Mouse (Mus musculus) thymus, adult 2 months (tissue): ENCODE data around the gene Rtn4rl1. TPM values are rescaled to one million over a fixed set of nuclear protein-coding genes. Genes with fewer than 3 reads are reported as not detected.

Experiments
- DNase-seq: peaks from one replicate; pipeline ENCODE4 v3.0.0; 2021
- H3K27ac ChIP-seq: fragments of 200-500 bp; 2 replicates; pipeline ENCODE4 v1.5.1; 2012; ENCODE audit warnings: low read length, control low read depth; ENCODE audit not compliant: control insufficient read depth, insufficient read depth
- H3K27me3 ChIP-seq: fragments of 200-500 bp; 2 replicates; pipeline ENCODE4 v1.6.1; 2012; ENCODE audit warnings: mild to moderate bottlenecking, low read length, moderate library complexity, mixed read lengths; ENCODE audit not compliant: control insufficient read depth, insufficient read depth
- H3K36me3 ChIP-seq: fragments of 200-500 bp; 2 replicates; pipeline ENCODE4 v1.6.1; 2012; ENCODE audit warnings: mild to moderate bottlenecking, low read length, moderate library complexity; ENCODE audit not compliant: control insufficient read depth, insufficient read depth
- H3K4me1 ChIP-seq: fragments of 200-500 bp; replicated peaks from 2 replicates; pipeline ENCODE4 v1.6.1; 2012; ENCODE audit warnings: low read length; ENCODE audit not compliant: control insufficient read depth, insufficient read depth
- H3K4me3 ChIP-seq: fragments of 200-500 bp; 2 replicates; pipeline ENCODE4 v1.5.1; 2012; ENCODE audit warnings: mild to moderate bottlenecking, low read length, control low read depth, moderate library complexity; ENCODE audit not compliant: control insufficient read depth, insufficient read depth
- CTCF ChIP-seq: fragments of 200-500 bp; IDR thresholded peaks from 2 replicates; pipeline ENCODE4 v1.5.1; 2012; ENCODE audit warnings: mild to moderate bottlenecking, control low read depth, low read length, moderate library complexity, borderline replicate concordance; ENCODE audit not compliant: control insufficient read depth, poor library complexity, insufficient read depth; ENCODE audit errors: extremely low read depth
- POLR2A ChIP-seq: fragments of 200-500 bp; IDR thresholded peaks from 2 replicates; pipeline ENCODE4 v1.6.1; 2012; ENCODE audit warnings: mild to moderate bottlenecking, low read length, control low read depth, moderate library complexity; ENCODE audit not compliant: control insufficient read depth, poor library complexity, insufficient read depth; ENCODE audit errors: extremely low read depth
- WGBS: fragments of 180-500 bp; shearing (Covaris S2); methylation state at CpG from one replicate; pipeline ENCODE4 v1.1.7; 2018; 5-methylcytosine and 5-hydroxymethylcytosine counted together
- polyA plus RNA-seq: library from polyadenylated mRNA; depleted of rRNA; stranded (reverse); fragments of >200 nt; gene quantifications from 2 replicates; pipeline ENCODE4 v1.2.3, GENCODE M21; 2012

Gene Rtn4rl1
- polyA plus RNA-seq, 1 experiment: 15.3 TPM

GRCm38 (mm10) chr11:75164051-75164450 lies 29.5 kb upstream of the Rtn4rl1 start:
- Histone ChIP-seq H3K4me1 (peaks cover 32% of the 10 kb centered on the region), H3K27me3 (peaks cover 32% of the 10 kb centered on the region), H3K27ac (no peak overlapping the region), H3K36me3 (peaks cover 7% of the 10 kb centered on the region; the same call in 1 of the 2 replicates), H3K4me3 (no peak overlapping the region)
- no peak for TF ChIP-seq CTCF
- no peak for TF ChIP-seq POLR2A
- DNase-seq: no peak
- 98% methylated on average over 2 of the region's 2 CpGs for WGBS

GRCm38 (mm10) chr11:75164750-75165149 lies 28.8 kb upstream of the Rtn4rl1 start:
- no peak for DNase-seq
- H3K4me3 ChIP-seq: no peak overlapping the region
- peaks cover 33% of the 10 kb centered on the region for H3K27me3 ChIP-seq
- peaks cover 34% of the 10 kb centered on the region for H3K4me1 ChIP-seq
- H3K36me3 ChIP-seq: peaks cover 7% of the 10 kb centered on the region; the same call in 1 of the 2 replicates
- TF ChIP-seq CTCF (no peak), POLR2A (no peak)
- 32% methylated on average over 15 of the region's 15 CpGs for WGBS
- H3K27ac ChIP-seq: no peak overlapping the region

GRCm38 (mm10) chr11:75165441-75166192 lies 28.0 kb upstream of the Rtn4rl1 start:
- peak; percentile 83 for DNase-seq
- Histone ChIP-seq H3K27ac (no peak overlapping the region), H3K36me3 (peaks cover 7% of the 10 kb centered on the region; the same call in 1 of the 2 replicates), H3K4me1 (peaks cover 41% of the 10 kb centered on the region), H3K27me3 (peaks cover 35% of the 10 kb centered on the region), H3K4me3 (no peak overlapping the region; the same call in 1 of the 2 replicates)
- TF ChIP-seq POLR2A (no peak), CTCF (peak; percentile 92; the same call in 1 of the 2 replicates)
- WGBS: 10% methylated on average over 54 of the region's 54 CpGs

- no peak for TF ChIP-seq CTCF
- no peak for TF ChIP-seq POLR2A
- WGBS: 18% methylated on average over 53 of the region's 55 CpGs
- peaks cover 35% of the 10 kb centered on the region for H3K27me3 ChIP-seq
- H3K4me3 ChIP-seq: 0 out of 2 replicates have a peak overlapping the region, but pooled peaks have one; percentile 16
- H3K4me1 ChIP-seq: peaks cover 41% of the 10 kb centered on the region
- H3K36me3 ChIP-seq: peaks cover 7% of the 10 kb centered on the region; the same call in 1 of the 2 replicates
- H3K27ac ChIP-seq: no peak overlapping the region
- no peak for DNase-seq
Observed at GRCm38 (mm10) chr11:75166193-75166842, 27.3 kb upstream of the Rtn4rl1 start.

- Histone ChIP-seq H3K4me1 (peaks cover 44% of the 10 kb centered on the region), H3K4me3 (peak overlapping the region; percentile 16), H3K27me3 (peaks cover 37% of the 10 kb centered on the region), H3K27ac (no peak overlapping the region), H3K36me3 (peaks cover 7% of the 10 kb centered on the region; the same call in 1 of the 2 replicates)
- no peak for TF ChIP-seq CTCF
- TF ChIP-seq POLR2A: no peak
- peak; percentile 51 for DNase-seq
- WGBS: 6% methylated on average over 68 of the region's 68 CpGs
Observed at GRCm38 (mm10) chr11:75166861-75167642, 26.5 kb upstream of the Rtn4rl1 start.

GRCm38 (mm10) chr11:75167643-75168589 lies 25.7 kb upstream of the Rtn4rl1 start:
- DNase-seq: no peak
- peaks cover 45% of the 10 kb centered on the region for H3K27me3 ChIP-seq
- TF ChIP-seq CTCF (no peak), POLR2A (no peak)
- no peak overlapping the region for H3K27ac ChIP-seq
- WGBS: 9% methylated on average over 56 of the region's 63 CpGs
- peaks cover under 1% of the 10 kb centered on the region; the same call in 1 of the 2 replicates for H3K36me3 ChIP-seq
- H3K4me3 ChIP-seq: peak overlapping the region; percentile 27
- peaks cover 52% of the 10 kb centered on the region for H3K4me1 ChIP-seq
